In the genomic region with DNA sequence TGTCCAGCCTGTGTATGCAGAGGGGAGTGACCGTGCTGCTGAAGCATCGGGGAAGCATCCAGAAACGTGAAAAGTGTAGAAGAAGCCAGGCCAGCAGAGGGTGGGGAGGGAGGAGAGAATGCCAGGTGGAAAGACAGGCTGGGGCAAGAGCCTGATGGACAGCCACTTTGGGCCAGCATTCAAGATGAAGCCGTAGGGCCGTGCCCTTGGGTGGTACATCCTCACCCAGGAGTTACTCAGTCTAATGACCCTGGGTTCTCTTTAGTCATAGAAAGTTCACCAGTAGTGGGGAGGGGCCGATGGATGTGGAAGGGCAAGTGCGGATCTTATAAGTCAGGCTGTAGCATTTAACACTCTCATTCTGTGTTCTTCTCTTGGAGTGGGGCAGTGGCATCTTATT, we compare ENCODE assay signal across 27 mouse cellular contexts. TPM values are rescaled to one million over a fixed set of nuclear protein-coding genes. Genes with fewer than 3 reads are reported as not detected.
DNase-seq lines count a peak whose midpoint lies in the region; TF ChIP-seq lines count a peak whose summit lies in the region.
"Had no signal": no experiment of that assay in that cellular context is flagged by ENCODE, and none has a peak within 500 bp of the region (broad histone marks: within the 10 kb centered on the region; RNA-seq: fewer than 3 reads in every experiment).

No protein-coding gene starts in this region.

- DNase-seq in adrenal gland, adult 8-10 months = peak; percentile 36
- no peak for DNase-seq in adrenal gland, postnatal 4 days (ENCODE audit: low spot score in 2 of 2)
- DNase-seq in CH12.LX (ENCODE audit: extremely low read depth) = no peak
- peak; percentile 29 for DNase-seq in adrenal gland, postnatal 10 days
- DNase-seq in adrenal gland, postnatal 25 days = peak; percentile 14
- DNase-seq in left cerebral cortex, postnatal 36 days (ENCODE audit: low spot score in 2 of 2) = no peak
- no peak for DNase-seq in gastrocnemius, adult 2 months
- DNase-seq in layer of hippocampus, postnatal 14 days (ENCODE audit: low spot score in 2 of 2) = no peak
- DNase-seq: cerebellum, adult 11-12 months; cerebellum, adult 2 months; cerebellum, adult 9-10 months; cerebellum, postnatal 10 days; cerebellum, postnatal 25 days had no signal

- H3K9ac ChIP-seq in CH12.LX (ENCODE audit: insufficient read depth, low read depth) = no peak overlapping the region
- H3K9ac ChIP-seq: embryonic facial prominence, embryonic 13.5 days; embryonic facial prominence, embryonic 15.5 days; forebrain, embryonic 12.5 days had no signal

- no peaks in the 10 kb centered on the region for H3K4me1 ChIP-seq in CH12.LX (ENCODE audit: control insufficient read depth in 1 of 2, insufficient read depth in 2 of 2)
- H3K4me1 ChIP-seq: embryonic facial prominence, embryonic 15.5 days; forebrain, embryonic 10.5 days; forebrain, embryonic 12.5 days had no signal

- no peak overlapping the region for H3K4me3 ChIP-seq in CH12.LX (replicated peaks in 1 of 3; ENCODE audit: low read depth in 2 of 3, low read length in 2 of 3, poor library complexity in 1 of 3)
- no peak overlapping the region for H3K4me3 ChIP-seq in gastrocnemius, adult 2 months
- H3K4me3 ChIP-seq: embryonic facial prominence, embryonic 13.5 days; embryonic facial prominence, embryonic 15.5 days; erythroblast, embryonic 14.5 days; forebrain, embryonic 10.5 days; forebrain, embryonic 12.5 days had no signal

- intact Hi-C loops in left cerebral cortex, postnatal 36 days (cut with DNase I) = no loop called here
- intact Hi-C loops in gastrocnemius, adult 2 months (cut with DNase I) = loop anchor here (2.0 kb wide), 1 partner anchor 13 kb away; no protein-coding TSS in a partner anchor

- dilution Hi-C loops in CH12.LX (cut with MboI; ENCODE audit: extremely low pct_ligation_motif_present, extremely low pct_unique_long_range_greater_than_20kb, low sequenced_read_pairs) = no loop called here

- TF ChIP-seq CTCF in CH12.LX (conservative IDR thresholded peaks at IDR 0.05 in 1 of 2, IDR thresholded peaks at IDR 0.05 in 1 of 2; ENCODE audit: low read depth in 2 of 2, low read length in 2 of 2) = no peak
- TF ChIP-seq CTCF in gastrocnemius, adult 2 months (IDR thresholded peaks at IDR 0.05) = no peak

- no peaks in the 10 kb centered on the region for H3K79me2 ChIP-seq in CH12.LX (replicated peaks; ENCODE audit: control insufficient read depth, extremely low read depth, insufficient read depth, poor library complexity, severe bottlenecking)

- no peak overlapping the region for H3K4me2 ChIP-seq in CH12.LX (ENCODE audit: insufficient read depth, low read depth, poor library complexity, severe bottlenecking)
- H3K4me2 ChIP-seq: embryonic facial prominence, embryonic 13.5 days; embryonic facial prominence, embryonic 15.5 days; forebrain, embryonic 12.5 days had no signal

- peaks cover 46 to 73% of the 10 kb centered on the region in 2 experiments for H3K36me3 ChIP-seq in CH12.LX (replicated peaks in 1 of 2; ENCODE audit: control insufficient read depth in 1 of 2, insufficient read depth in 1 of 2, low read length in 1 of 2)

- TF ChIP-seq POLR2A in CH12.LX (IDR thresholded peaks at IDR 0.05; ENCODE audit: low read depth, low read length) = no peak

- no peaks in the 10 kb centered on the region for H3K9me3 ChIP-seq in CH12.LX (replicated peaks; ENCODE audit: low read length)
- H3K9me3 ChIP-seq: embryonic facial prominence, embryonic 13.5 days; embryonic facial prominence, embryonic 15.5 days; forebrain, embryonic 10.5 days; forebrain, embryonic 12.5 days; G1E had no signal

- in situ Hi-C loops in CH12.LX (cut with MboI; ENCODE audit: low pct_ligation_motif_present, low pct_unique_long_range_greater_than_20kb, low sequenced_read_pairs) = no loop called here

- no peaks in the 10 kb centered on the region for H3K27me3 ChIP-seq in CH12.LX (replicated peaks)
- H3K27me3 ChIP-seq: embryonic facial prominence, embryonic 13.5 days; embryonic facial prominence, embryonic 15.5 days; forebrain, embryonic 12.5 days; Patski had no signal

- H3K27ac ChIP-seq in CH12.LX (ENCODE audit: insufficient read depth, low read depth) = no peak overlapping the region
- H3K27ac ChIP-seq in gastrocnemius, adult 2 months = no peak overlapping the region
- H3K27ac ChIP-seq: embryonic facial prominence, embryonic 13.5 days; embryonic facial prominence, embryonic 15.5 days; forebrain, embryonic 10.5 days; forebrain, embryonic 12.5 days had no signal

- no peak for TF ChIP-seq EP300 in CH12.LX (IDR thresholded peaks at IDR 0.05; ENCODE audit: low read length)

- no peak for TF ChIP-seq RAD21 in CH12.LX (IDR thresholded peaks at IDR 0.05; ENCODE audit: low read depth, low read length)

TF ChIP-seq in CH12.LX, 34 proteins besides CTCF, POLR2A, EP300 and RAD21:
- no peak for TF ChIP-seq SIN3A (IDR thresholded peaks at IDR 0.05; ENCODE audit: low read length)
- no peak for TF ChIP-seq GABPA (IDR thresholded peaks at IDR 0.05; ENCODE audit: insufficient replicate concordance, low read depth, low read length)
- TF ChIP-seq PAX5 (IDR thresholded peaks at IDR 0.05; ENCODE audit: low read length) = no peak
- TF ChIP-seq POLR2AphosphoS2 (IDR thresholded peaks at IDR 0.05; ENCODE audit: low read depth, low read length) = 0 out of 2 replicates have a peak, but pooled peaks have one; percentile 27

RNA-seq across cellular contexts. Expression of gene Kcns1, which starts 14.8 kb away (rescaled TPM):
- total RNA-seq in adrenal gland, adult 8-10 months (2022) = under 1 TPM in 1 of 4 experiments, not detected in 3; 0.14 TPM
- total RNA-seq in adrenal gland, postnatal 4 days (2021) = under 1 TPM; 0.20 to 0.40 TPM
- total RNA-seq in CH12.LX (2012; rRNA removed) (0.34 and 0.42 TPM in 2 replicates), CH12.LX (2014; rRNA removed) (not detected in 2 replicates)
- polyA plus RNA-seq in CH12.LX (2012; ENCODE audit: insufficient read length, low read depth) = 0.11 TPM in 1 of 2 replicates, not detected in the other
- total RNA-seq in adrenal gland, postnatal 10 days (2021) = under 1 TPM; 0.09 to 0.15 TPM
- total RNA-seq in adrenal gland, postnatal 25 days (2021) = not detected in 2 replicates
- 10 to 100 TPM; 15.7 to 20.3 TPM for total RNA-seq in left cerebral cortex, postnatal 36 days (2021)
- total RNA-seq in gastrocnemius, adult 2 months (2021) = 1 to 10 TPM in 1 of 2 experiments, under 1 TPM in 1; 0.31 to 1.0 TPM
- total RNA-seq in layer of hippocampus, postnatal 14 days (2021) = 1 to 10 TPM; 5.9 to 6.4 TPM
- total RNA-seq: G1E had no signal
- polyA plus RNA-seq: C2C12; erythroblast, embryonic 14.5 days; forebrain, embryonic 10.5 days; G1E; Patski had no signal

RNA-seq across cellular contexts. Expression of gene Wfdc5, which starts 26.4 kb away (rescaled TPM):
- not detected for total RNA-seq in adrenal gland, adult 8-10 months (2022)
- not detected for total RNA-seq in adrenal gland, postnatal 4 days (2021)
- total RNA-seq in CH12.LX (2012; rRNA removed) = not detected in 2 replicates
- not detected in 2 replicates for total RNA-seq in CH12.LX (2014; rRNA removed)
- polyA plus RNA-seq in CH12.LX (2012; ENCODE audit: insufficient read length, low read depth) = not detected in 2 replicates
- total RNA-seq in adrenal gland, postnatal 10 days (2021) = not detected
- total RNA-seq in adrenal gland, postnatal 25 days (2021) = not detected in 2 replicates
- not detected for total RNA-seq in left cerebral cortex, postnatal 36 days (2021)
- not detected for total RNA-seq in gastrocnemius, adult 2 months (2021)
- total RNA-seq in layer of hippocampus, postnatal 14 days (2021) = not detected
- polyA plus RNA-seq: activated CD4-positive, CD25-positive, alpha-beta regulatory T cell, adult 4 months; C2C12; cerebellum, adult 2 months; cortical plate, adult 2 months; embryonic facial prominence, embryonic 11.5 days; embryonic facial prominence, embryonic 13.5 days; erythroblast, embryonic 14.5 days; forebrain, embryonic 10.5 days; forebrain, embryonic 12.5 days; forebrain, embryonic 14.5 days; forebrain, embryonic 16.5 days; frontal cortex, adult 2 months; G1E had no signal

RNA-seq across cellular contexts. Expression of gene Wfdc12, which starts 34.2 kb away (rescaled TPM):
- 1 to 10 TPM in 1 of 4 experiments, under 1 TPM in 2, not detected in 1; 0.40 to 4.7 (median 0.67) TPM for total RNA-seq in adrenal gland, adult 8-10 months (2022)
- not detected for total RNA-seq in adrenal gland, postnatal 4 days (2021)
- total RNA-seq in CH12.LX (2012; rRNA removed) (not detected in 2 replicates), CH12.LX (2014; rRNA removed) (not detected in 2 replicates)
- polyA plus RNA-seq in CH12.LX (2012; ENCODE audit: insufficient read length, low read depth) = not detected in 2 replicates
- total RNA-seq in adrenal gland, postnatal 10 days (2021) = not detected
- total RNA-seq in adrenal gland, postnatal 25 days (2021) = 2.6 TPM in 1 of 2 replicates, not detected in the other
- total RNA-seq in left cerebral cortex, postnatal 36 days (2021) = not detected
- total RNA-seq in gastrocnemius, adult 2 months (2021) = not detected
- not detected for total RNA-seq in layer of hippocampus, postnatal 14 days (2021)
- total RNA-seq: G1E had no signal
- polyA plus RNA-seq: activated CD4-positive, CD25-positive, alpha-beta regulatory T cell, adult 4 months; C2C12; embryonic facial prominence, embryonic 11.5 days; embryonic facial prominence, embryonic 13.5 days; embryonic facial prominence, embryonic 15.5 days; erythroblast, embryonic 14.5 days; forebrain, embryonic 10.5 days; forebrain, embryonic 12.5 days; forebrain, embryonic 14.5 days; forebrain, embryonic 16.5 days; frontal cortex, adult 2 months; G1E; Patski had no signal

RNA-seq across cellular contexts. Expression of gene Wfdc15a, which starts 43.8 kb away (rescaled TPM):
- not detected for total RNA-seq in adrenal gland, adult 8-10 months (2022)
- not detected for total RNA-seq in adrenal gland, postnatal 4 days (2021)
- total RNA-seq in CH12.LX (2012; rRNA removed) (not detected in 2 replicates), CH12.LX (2014; rRNA removed) (not detected in 2 replicates)
- polyA plus RNA-seq in CH12.LX (2012; ENCODE audit: insufficient read length, low read depth) = not detected in 2 replicates
- not detected for total RNA-seq in adrenal gland, postnatal 10 days (2021)
- total RNA-seq in adrenal gland, postnatal 25 days (2021) = not detected in 2 replicates
- not detected for total RNA-seq in left cerebral cortex, postnatal 36 days (2021)
- total RNA-seq in gastrocnemius, adult 2 months (2021) = not detected
- not detected for total RNA-seq in layer of hippocampus, postnatal 14 days (2021)
- polyA plus RNA-seq: activated CD4-positive, CD25-positive, alpha-beta regulatory T cell, adult 4 months; cerebellum, adult 2 months; embryonic facial prominence, embryonic 11.5 days; embryonic facial prominence, embryonic 13.5 days; embryonic facial prominence, embryonic 15.5 days; erythroblast, embryonic 14.5 days; forebrain, embryonic 10.5 days; forebrain, embryonic 12.5 days; forebrain, embryonic 14.5 days; forebrain, embryonic 16.5 days; frontal cortex, adult 2 months; G1E; Patski had no signal

Comparison
In these comparisons a context has a peak if more than half of its experiments do, and no peak if none do; other contexts are left out.
1. DNase-seq: peak in adrenal gland, adult 8-10 months (single experiment), adrenal gland, postnatal 10 days (single experiment) and adrenal gland, postnatal 25 days (single experiment); none in adrenal gland, postnatal 4 days (0 of 2), CH12.LX (single experiment), left cerebral cortex, postnatal 36 days (0 of 2), gastrocnemius, adult 2 months (single experiment) and layer of hippocampus, postnatal 14 days (0 of 2).